Mouse (Mus musculus) large intestine, adult 2 months (tissue): ENCODE data around the gene Fam213b. TPM values are rescaled to one million over a fixed set of nuclear protein-coding genes. Genes with fewer than 3 reads are reported as not detected.

Source experiments
- DNase-seq: peaks from one replicate; pipeline ENCODE4 v3.0.0-alpha.2; 2012; ENCODE audit warnings: low read depth, low spot score
- WGBS: fragments of 180-500 bp; shearing (Covaris S2); methylation state at CpG from one replicate; pipeline ENCODE4 v1.1.7; 2018; 5-methylcytosine and 5-hydroxymethylcytosine counted together
- polyA plus RNA-seq: library from polyadenylated mRNA; depleted of rRNA; stranded (reverse); fragments of >200 nt; gene quantifications from 2 replicates; pipeline ENCODE4 v1.2.3, GENCODE M21; 2012

The Fam213b gene
- polyA plus RNA-seq, 1 experiment, result 121 TPM

- 14% methylated on average over 9 of the region's 9 CpGs for WGBS
- DNase-seq, result no peak
Measured at GRCm38 (mm10) chr4:154926969-154927898, 28.3 kb upstream of the Fam213b start.

- WGBS, result 77% methylated on average over 4 of the region's 4 CpGs
- no peak for DNase-seq
Measured at GRCm38 (mm10) chr4:154925413-154925812, 26.5 kb upstream of the Fam213b start.

- DNase-seq, result no peak
- 88% methylated on average over 5 of the region's 5 CpGs for WGBS
Measured at GRCm38 (mm10) chr4:154922931-154923330, 24.0 kb upstream of the Fam213b start.

- 68% methylated on average over 4 of the region's 4 CpGs for WGBS
- no peak for DNase-seq
Measured at GRCm38 (mm10) chr4:154922291-154922690, 23.4 kb upstream of the Fam213b start.

GRCm38 (mm10) chr4:154916662-154917061, 17.7 kb upstream of the Fam213b start:
- 53% methylated on average over 4 of the region's 4 CpGs for WGBS
- DNase-seq, result no peak

GRCm38 (mm10) chr4:154915286-154915685, 16.4 kb upstream of the Fam213b start:
- no peak for DNase-seq
- 69% methylated on average over 10 of the region's 10 CpGs for WGBS

DNA sequence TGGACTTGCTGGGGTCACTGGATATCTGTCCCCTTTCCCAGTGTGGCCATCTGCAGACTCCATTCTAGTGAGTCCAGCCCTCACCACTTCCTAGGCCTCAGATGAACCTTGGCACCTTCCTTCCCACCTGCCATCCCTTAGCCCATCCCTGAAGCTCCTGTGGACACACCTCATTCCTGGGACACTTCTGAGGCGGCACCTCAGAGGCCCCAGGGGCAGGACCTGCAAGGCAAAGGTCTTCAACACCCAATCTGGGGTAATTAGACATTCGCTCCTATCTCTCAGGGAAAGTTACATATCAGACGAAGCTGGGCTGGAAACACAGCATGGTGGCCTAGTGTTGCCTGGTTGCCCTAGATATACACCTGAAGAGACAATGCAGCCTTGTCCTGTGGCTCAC, 15.8 kb upstream of the Fam213b start:
- WGBS, result 27% methylated on average over 3 of the region's 3 CpGs
- DNase-seq, result no peak

DNA sequence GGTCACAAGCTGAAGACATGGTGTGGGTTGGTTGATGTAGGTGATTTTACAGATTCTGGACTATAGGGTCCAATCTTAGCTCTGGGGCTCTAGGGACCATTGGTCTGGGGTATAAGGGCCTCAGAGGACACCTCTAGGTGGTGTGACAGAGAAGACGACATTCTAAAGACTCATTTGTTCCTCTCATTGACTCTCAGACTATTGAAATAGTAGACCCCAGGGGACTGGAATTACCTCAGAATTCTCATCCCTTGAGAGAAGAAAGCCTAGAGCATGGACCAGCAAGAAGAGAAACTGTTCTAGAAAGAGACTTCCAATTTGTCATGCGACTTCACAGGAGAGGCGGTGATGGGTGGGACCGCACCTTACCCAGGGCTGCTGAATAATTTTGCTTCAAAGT, 15.3 kb upstream of the Fam213b start:
- WGBS, result 91% methylated on average over 4 of the region's 4 CpGs
- no peak for DNase-seq

- whole genome bisulfite sequencing, result 88% methylated on average over 3 of the region's 3 CpGs
- DNase-seq, result no peak
Measured at GRCm38 (mm10) chr4:154913845-154914244, 14.9 kb upstream of the Fam213b start.

DNA sequence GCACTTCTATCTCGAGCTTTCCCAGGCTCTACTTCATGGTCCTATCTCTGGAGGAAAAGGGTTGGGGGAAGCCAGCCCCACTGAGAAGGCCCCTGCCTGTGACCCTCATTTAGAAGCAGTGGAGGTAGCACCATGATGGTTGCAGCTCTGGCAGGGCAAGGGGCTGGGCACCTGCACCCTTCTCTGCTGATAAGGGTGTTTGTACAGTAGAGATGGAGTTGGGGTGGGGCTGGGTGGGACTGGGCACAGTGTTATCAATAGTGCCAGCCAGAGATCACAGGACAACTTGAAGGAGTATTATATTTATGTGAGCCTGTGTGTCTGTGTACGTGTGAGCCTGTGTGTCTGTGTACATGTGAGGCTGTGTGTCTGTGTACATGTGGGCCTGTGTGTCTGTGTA, 12.7 kb upstream of the Fam213b start:
- DNase-seq, result no peak
- WGBS, result 21% methylated on average over 2 of the region's 2 CpGs

DNA sequence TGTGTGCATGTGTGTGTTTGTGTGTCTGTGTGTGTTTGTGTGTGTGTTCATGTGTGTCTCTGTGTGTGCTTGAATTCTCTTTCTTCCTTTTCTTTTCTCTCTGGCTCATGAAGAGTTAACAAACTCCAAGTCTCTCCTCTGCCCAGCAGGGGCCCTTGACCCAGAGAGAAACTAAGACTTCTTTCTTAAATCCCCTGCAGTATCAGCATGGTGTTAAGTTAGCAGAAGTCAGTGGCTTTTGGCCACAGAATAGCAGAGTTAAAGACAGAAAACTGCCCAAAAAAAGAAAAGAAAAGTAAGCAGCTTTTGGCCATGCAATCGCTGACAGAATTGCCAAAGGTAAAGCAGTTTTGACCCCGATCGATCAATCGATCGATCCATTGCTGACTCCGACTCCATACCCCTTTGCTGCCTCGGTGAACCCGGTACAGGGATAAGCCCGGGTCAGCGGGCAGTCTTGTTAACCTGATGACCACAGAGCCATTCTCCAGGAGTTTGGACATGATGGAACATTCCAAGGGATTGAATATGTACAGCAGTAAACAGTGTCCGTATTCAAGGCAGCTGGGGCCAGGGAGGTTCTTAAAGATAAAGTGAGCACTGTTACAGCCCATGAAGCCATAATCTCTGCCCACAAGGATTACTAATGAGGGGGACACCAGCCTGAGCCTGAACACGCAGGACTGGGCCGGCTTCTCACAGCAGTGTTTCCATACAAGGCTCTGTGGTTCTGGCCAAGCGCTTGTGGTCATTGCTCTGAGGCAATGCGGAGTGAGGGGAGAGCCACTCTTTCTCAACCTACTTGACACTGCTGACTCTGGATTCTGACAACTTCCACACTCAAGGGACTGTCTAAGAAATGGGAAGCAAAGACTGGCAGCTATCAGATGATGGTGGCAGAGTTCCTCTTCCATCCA, 11.9 kb upstream of the Fam213b start:
- no peak for DNase-seq
- WGBS, result 45% methylated on average over 15 of the region's 15 CpGs

- no peak for DNase-seq
- 75% methylated on average over 5 of the region's 5 CpGs for WGBS
Measured at GRCm38 (mm10) chr4:154908490-154908889, 9.6 kb upstream of the Fam213b start.

DNA sequence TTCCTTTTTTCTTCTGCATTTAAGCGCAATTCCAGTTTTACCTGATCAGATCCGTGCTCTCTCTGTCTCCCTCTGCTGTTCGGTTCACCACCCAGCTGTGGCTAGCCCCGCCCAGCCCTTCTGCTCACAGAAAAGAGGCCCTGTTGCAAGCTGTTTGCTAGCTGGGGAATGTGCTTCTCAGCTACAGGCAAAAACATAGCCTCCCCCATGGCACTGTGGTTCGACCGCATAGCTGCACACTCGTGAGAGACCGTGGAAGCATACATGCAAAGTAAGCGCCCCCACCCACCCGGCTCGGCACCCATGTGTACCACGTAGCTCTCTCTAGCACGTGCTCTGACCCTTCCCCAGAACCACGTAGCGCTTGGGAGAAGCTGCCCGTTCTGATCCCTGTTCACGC, 8.9 kb upstream of the Fam213b start:
- DNase-seq, result no peak
- WGBS, result 30% methylated on average over 17 of the region's 17 CpGs

DNA sequence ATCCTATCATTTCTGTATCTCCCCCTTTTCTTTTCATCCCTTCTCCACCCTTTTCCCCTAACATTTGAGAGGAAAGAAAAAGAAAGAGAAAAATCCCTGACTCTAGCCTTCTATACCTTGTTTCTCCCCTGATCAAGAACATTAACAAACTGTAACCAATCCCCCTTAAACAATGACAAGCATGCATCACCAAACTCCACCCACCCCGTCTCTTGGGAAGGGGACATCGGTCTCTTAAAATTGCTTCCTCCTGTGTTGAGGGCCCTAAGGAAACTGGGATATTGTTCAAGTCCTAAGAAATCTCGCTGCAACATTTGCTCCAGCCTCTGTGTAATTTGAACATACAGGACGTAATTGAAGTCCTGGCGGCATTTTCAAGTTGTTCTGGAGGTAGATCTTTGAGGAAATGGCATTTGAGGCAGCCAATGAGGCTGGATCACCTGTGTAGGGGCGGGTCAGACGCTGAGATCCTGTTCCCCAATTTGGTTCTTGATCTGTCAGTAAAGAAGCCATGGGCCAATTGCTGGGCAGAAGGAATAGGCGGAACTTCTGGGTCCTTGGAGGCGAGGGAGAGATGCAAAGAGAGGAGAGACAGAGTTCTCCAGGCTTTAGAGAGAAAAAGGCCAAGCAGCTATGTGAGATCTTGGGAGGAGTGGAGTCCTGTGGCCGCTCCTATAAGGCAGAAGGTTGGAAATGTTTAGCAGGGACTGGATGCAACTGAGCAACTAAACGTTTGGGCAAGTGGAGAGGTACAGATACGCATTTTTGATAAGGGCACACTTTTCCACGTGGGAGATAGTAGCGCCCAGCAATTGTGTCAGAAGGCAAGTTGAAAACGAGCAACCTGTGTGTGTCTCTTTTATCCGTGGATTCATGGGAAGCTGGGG, 5.5 kb upstream of the Fam213b start:
- 1% methylated on average over 16 of the region's 16 CpGs for WGBS
- DNase-seq, result peak; percentile 82

DNA sequence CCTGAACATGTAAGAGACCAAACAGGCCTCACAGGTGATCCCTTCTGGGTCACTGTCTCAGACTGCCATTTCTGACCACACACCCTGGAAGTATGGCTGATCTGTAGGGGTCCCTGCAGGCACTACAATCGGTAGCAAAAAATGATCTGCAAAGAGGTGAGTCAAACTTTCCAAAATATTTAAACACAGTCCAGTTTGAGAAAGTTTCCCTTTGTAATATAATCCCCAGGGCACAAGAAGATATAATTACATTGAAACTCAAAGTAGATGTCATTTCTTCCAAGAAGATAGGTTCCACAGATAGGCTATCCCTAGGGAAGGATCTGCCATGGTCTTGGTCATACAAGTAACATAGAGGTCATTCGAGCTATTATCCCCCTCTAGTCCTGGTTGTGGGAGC, 3.4 kb upstream of the Fam213b start:
- no peak for DNase-seq
- 83% methylated on average over 2 of the region's 2 CpGs for WGBS

GRCm38 (mm10) chr4:154897676-154898465, 1.1 kb downstream of the Fam213b start:
- 55% methylated on average over 6 of the region's 6 CpGs for WGBS
- no peak for DNase-seq

DNA sequence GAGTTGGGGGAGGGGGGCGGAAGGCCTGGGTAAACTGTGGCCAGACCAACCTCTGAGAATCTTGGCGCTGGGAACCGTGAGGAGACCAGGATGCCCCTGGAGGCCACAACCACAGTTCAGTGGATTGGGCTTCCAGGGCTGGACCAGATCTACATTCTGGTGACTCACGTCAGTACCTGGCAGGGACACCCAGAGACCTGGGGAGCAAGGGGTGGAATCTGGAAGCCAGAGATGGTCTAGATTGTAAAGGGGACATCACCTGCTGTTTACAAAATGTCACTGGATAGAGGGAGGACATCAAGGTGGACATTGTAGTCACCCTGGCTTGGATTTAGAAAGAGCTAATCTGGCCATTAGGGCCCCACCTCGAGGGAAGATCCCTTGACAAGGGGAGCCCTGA, 3.4 kb downstream of the Fam213b start:
- DNase-seq, result no peak
- 83% methylated on average over 5 of the region's 5 CpGs for WGBS

DNA sequence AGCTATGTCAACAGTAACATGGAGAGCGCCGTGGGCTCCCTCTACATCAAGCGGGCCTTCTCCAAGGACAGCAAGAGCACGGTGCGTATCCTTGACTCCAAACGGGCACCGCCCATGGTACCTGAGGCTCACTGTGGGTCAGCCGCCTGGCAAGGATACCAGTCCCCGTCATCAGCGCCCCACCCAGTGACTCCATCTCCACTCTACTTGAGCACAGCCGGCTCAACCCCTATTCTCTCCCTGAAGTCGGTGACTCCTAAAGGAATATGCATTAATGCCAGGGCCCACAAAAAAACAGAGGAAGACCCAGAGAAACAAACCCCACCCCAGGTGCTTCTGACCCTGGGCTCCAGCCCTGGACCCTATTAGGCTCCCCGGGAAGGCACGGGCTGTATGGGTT, 8.0 kb downstream of the Fam213b start:
- no peak for DNase-seq
- WGBS, result 54% methylated on average over 14 of the region's 14 CpGs
